Mouse (Mus musculus) MN1 (cell line): ENCODE measurements at regions not wholly inside any gene's neighbourhood (a gene's known extent, or its start where the extent isn't known, plus 50 kb on each side); places are given as distances from the start of the nearest gene placed in this dataset.

Source experiments
- DNase-seq: peaks from one replicate; pipeline ENCODE4 v3.0.0-alpha.2; 2016; ENCODE audit warnings: low spot score

- DNase-seq, result no peak
These were observed 331.8 kb upstream of the Meis1 start for GRCm38 (mm10) chr11:19350331-19351242.

GRCm38 (mm10) chr11:19351243-19351787, 332.5 kb upstream of the Meis1 start:
- no peak for DNase-seq

GRCm38 (mm10) chr11:19353706-19354105, 334.9 kb upstream of the Meis1 start:
- DNase-seq, result no peak

GRCm38 (mm10) chr11:19355179-19355578, 336.4 kb upstream of the Meis1 start:
- DNase-seq, result no peak

GRCm38 (mm10) chr11:19356151-19356550, 337.4 kb upstream of the Meis1 start:
- DNase-seq, result peak; percentile 16

- peak; percentile 28 for DNase-seq
These were observed 350.4 kb upstream of the Meis1 start for GRCm38 (mm10) chr11:19369152-19369551.

- no peak for DNase-seq
These were observed 354.7 kb upstream of the Meis1 start for GRCm38 (mm10) chr11:19373476-19373875.

- DNase-seq, result no peak
These were observed 362.1 kb upstream of the Meis1 start for GRCm38 (mm10) chr11:19380935-19381334.

GRCm38 (mm10) chr11:19389136-19389535, 370.4 kb upstream of the Meis1 start:
- no peak for DNase-seq

- DNase-seq, result no peak
These were observed 373.4 kb upstream of the Meis1 start for GRCm38 (mm10) chr11:19392190-19392589.

GRCm38 (mm10) chr11:19394372-19394771, 375.6 kb upstream of the Meis1 start:
- no peak for DNase-seq

GRCm38 (mm10) chr11:19400396-19400795, 381.6 kb upstream of the Meis1 start:
- no peak for DNase-seq

GRCm38 (mm10) chr11:19420143-19420542, 401.4 kb upstream of the Meis1 start:
- DNase-seq, result no peak

GRCm38 (mm10) chr11:19423268-19423667, 404.5 kb upstream of the Meis1 start:
- DNase-seq, result no peak

GRCm38 (mm10) chr11:19423841-19424815, 405.3 kb upstream of the Meis1 start:
- DNase-seq, result no peak

- no peak for DNase-seq
These were observed 408.8 kb upstream of the Meis1 start for GRCm38 (mm10) chr11:19427559-19427958.

- DNase-seq, result no peak
These were observed 415.2 kb upstream of the Meis1 start for GRCm38 (mm10) chr11:19433680-19434619.

GRCm38 (mm10) chr11:19438385-19438784, 419.6 kb upstream of the Meis1 start:
- DNase-seq, result no peak

- DNase-seq, result no peak
These were observed 423.2 kb upstream of the Meis1 start for GRCm38 (mm10) chr11:19441936-19442335.

- DNase-seq, result no peak
These were observed 436.9 kb upstream of the Meis1 start for GRCm38 (mm10) chr11:19455391-19456290.
